Mouse (Mus musculus): Measurements from ENCODE around the gene Banf2. TPM values are rescaled to one million over a fixed set of nuclear protein-coding genes. Genes with fewer than 3 reads are reported as not detected.
A peak's percentile ranks its signal among the peaks of the same experiment; 100 is the strongest.

Banf2 gene
- total and polyA plus RNA-seq, 2 experiments = not detected

DNA sequence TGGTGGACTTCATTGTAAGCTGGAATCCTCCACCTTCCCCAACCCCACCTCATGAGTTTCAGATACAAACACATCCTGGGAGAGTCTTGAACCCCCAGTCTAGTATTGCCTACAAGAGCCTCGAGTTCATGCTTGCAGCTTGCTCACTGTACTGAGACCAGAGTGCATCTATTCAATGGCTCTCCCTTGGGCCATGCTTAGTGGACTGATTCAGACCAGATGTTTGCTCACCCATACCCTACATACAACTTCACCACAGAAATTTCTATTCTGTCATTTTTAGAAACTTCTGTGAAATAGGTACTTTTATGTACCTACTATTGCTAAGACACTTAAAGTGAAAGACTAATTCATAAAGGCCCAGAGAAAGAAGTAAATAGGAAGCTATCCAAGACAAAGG is 39.9 kb upstream of the Banf2 start:
- peaks cover 60% of the 10 kb centered on the region for H3K79me2 ChIP-seq (ENCODE audit: control insufficient read depth, insufficient read depth, low read length)
- no peak overlapping the region for H3K9ac ChIP-seq (ENCODE audit: low read depth, low read length)
- peaks cover 19% of the 10 kb centered on the region for H3K4me1 ChIP-seq (ENCODE audit: control insufficient read depth, insufficient read depth, low read length)
- 32% methylated on average over 1 of the region's 1 CpGs for WGBS
- peaks cover 2% of the 10 kb centered on the region; the same call in 1 of the 2 replicates for H3K36me3 ChIP-seq (ENCODE audit: control insufficient read depth, insufficient read depth, low read length)
- TF ChIP-seq CTCF (IDR thresholded peaks at IDR 0.05; ENCODE audit: low read depth, low read length) = no peak
- no peak for TF ChIP-seq POLR2A (IDR thresholded peaks at IDR 0.05; ENCODE audit: extremely low read depth, insufficient read depth, low read length)
- H3K27ac ChIP-seq (replicated peaks; ENCODE audit: insufficient read depth, low read depth, low read length) = no peak overlapping the region
- no peak for DNase-seq (ENCODE audit: extremely low read depth, low read depth, low spot score)
- no peak overlapping the region for H3K4me3 ChIP-seq (ENCODE audit: insufficient read depth, low read depth, low read length)
- no peaks in the 10 kb centered on the region for H3K27me3 ChIP-seq (ENCODE audit: control insufficient read depth, insufficient read depth, low read length)

DNA sequence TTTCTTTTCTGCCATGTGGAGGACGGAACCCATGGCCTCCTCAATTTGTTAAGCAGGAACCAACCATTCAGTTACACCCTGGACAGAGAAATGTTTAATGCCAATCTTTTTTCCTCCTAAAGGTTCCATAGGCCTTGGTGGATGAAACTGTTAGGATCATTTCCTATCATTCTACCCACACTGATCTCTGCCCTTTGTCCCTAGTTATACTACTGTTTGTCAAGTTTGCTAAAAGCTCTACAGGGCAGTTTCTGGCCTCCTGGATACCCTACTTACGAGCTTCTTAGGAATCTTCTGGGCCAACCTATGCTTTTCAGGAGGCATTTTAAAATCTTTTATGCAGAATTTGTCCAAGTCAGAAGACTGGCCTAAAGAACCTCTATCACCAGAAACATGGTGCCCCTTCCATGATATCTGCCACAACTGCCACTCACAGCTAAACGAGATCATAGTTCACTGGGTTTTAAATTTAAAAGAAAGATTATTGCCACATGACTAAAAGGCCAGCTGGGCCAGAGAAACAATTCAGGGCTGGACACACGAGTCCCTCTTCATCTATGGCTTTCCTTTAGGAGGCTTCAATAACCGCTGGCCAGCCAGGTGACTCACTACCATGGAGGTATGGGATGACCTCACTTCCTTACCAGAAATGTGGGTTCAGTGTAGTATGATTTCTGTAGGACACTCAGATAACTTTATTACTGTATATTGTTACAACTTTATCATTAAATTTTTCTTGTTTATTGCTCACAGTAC is 30.5 kb upstream of the Banf2 start:
- peak overlapping the region; percentile 52; the same call in 1 of the 2 replicates for H3K27ac ChIP-seq (replicated peaks; ENCODE audit: insufficient read depth, low read depth, low read length)
- H3K9ac ChIP-seq (ENCODE audit: low read depth, low read length) = no peak overlapping the region
- peaks cover 66% of the 10 kb centered on the region for H3K4me1 ChIP-seq (ENCODE audit: control insufficient read depth, insufficient read depth, low read length)
- no peak overlapping the region for H3K4me3 ChIP-seq (ENCODE audit: insufficient read depth, low read depth, low read length)
- H3K36me3 ChIP-seq (ENCODE audit: control insufficient read depth, insufficient read depth, low read length) = no peaks in the 10 kb centered on the region
- TF ChIP-seq POLR2A (IDR thresholded peaks at IDR 0.05; ENCODE audit: extremely low read depth, insufficient read depth, low read length) (no peak), CTCF (IDR thresholded peaks at IDR 0.05; ENCODE audit: low read depth, low read length) (no peak)
- no peaks in the 10 kb centered on the region for H3K27me3 ChIP-seq (ENCODE audit: control insufficient read depth, insufficient read depth, low read length)
- peak; percentile 76 for DNase-seq (ENCODE audit: extremely low read depth, low read depth, low spot score)
- 36% methylated on average over 5 of the region's 5 CpGs for WGBS
- peaks cover 56% of the 10 kb centered on the region for H3K79me2 ChIP-seq (ENCODE audit: control insufficient read depth, insufficient read depth, low read length)

- H3K27ac ChIP-seq (replicated peaks; ENCODE audit: insufficient read depth, low read depth, low read length) = no peak overlapping the region
- 7% methylated on average over 2 of the region's 2 CpGs for WGBS
- H3K4me3 ChIP-seq (ENCODE audit: insufficient read depth, low read depth, low read length) = no peak overlapping the region
- TF ChIP-seq POLR2A (IDR thresholded peaks at IDR 0.05; ENCODE audit: extremely low read depth, insufficient read depth, low read length) (no peak), CTCF (IDR thresholded peaks at IDR 0.05; ENCODE audit: low read depth, low read length) (no peak)
- no peaks in the 10 kb centered on the region for H3K27me3 ChIP-seq (ENCODE audit: control insufficient read depth, insufficient read depth, low read length)
- DNase-seq (ENCODE audit: extremely low read depth, low read depth, low spot score) = peak; percentile 70
- peaks cover 57% of the 10 kb centered on the region for H3K79me2 ChIP-seq (ENCODE audit: control insufficient read depth, insufficient read depth, low read length)
- no peak overlapping the region for H3K9ac ChIP-seq (ENCODE audit: low read depth, low read length)
- H3K4me1 ChIP-seq (ENCODE audit: control insufficient read depth, insufficient read depth, low read length) = peaks cover 74% of the 10 kb centered on the region
- peaks cover 2% of the 10 kb centered on the region; the same call in 1 of the 2 replicates for H3K36me3 ChIP-seq (ENCODE audit: control insufficient read depth, insufficient read depth, low read length)
Measured at GRCm38 (mm10) chr2:144003544-144003943, 29.3 kb upstream of the Banf2 start.

DNA sequence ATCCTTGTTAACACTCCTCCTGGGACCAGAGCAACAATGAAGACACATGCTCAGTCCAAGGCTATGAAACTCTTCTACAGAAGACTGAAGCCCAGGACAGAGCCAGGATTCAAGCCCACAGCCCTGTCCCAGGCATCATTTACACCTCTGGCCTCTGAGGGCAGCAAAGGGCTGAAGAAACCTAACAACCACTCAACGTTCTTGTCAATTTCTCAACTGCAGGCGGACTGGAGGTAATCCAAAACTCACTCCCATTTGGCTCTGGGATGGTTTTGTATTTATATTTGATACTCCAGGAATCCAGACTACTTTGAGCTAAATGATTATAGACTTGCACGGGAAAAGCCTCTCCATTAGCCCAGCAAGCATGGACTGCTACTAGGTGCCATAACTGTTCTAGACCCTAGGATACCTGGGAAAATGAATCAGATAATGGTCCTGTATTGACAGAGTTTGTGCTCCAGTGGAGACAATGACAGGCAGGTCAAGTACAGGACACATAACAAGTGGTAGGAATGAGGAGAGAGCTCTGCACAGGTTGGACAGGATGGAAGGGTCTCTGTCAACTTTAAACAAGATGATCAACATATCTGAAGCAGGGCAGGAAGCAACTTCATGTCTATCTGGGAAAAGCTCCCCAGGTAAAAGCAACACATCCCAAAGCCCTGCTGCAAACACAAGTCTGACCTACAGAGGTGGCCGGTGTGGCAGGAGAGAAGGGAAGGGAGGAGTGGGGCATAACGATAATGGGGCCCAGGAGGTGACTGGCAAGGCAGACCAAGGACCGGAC is 27.5 kb upstream of the Banf2 start:
- H3K4me1 ChIP-seq (ENCODE audit: control insufficient read depth, insufficient read depth, low read length) = peaks cover 67% of the 10 kb centered on the region
- H3K27ac ChIP-seq (replicated peaks; ENCODE audit: insufficient read depth, low read depth, low read length) = peak overlapping the region; percentile 43
- H3K9ac ChIP-seq (ENCODE audit: low read depth, low read length) = no peak overlapping the region

GRCm38 (mm10) chr2:144006686-144007085 is 26.2 kb upstream of the Banf2 start:
- Histone ChIP-seq H3K4me3 (ENCODE audit: insufficient read depth, low read depth, low read length) (no peak overlapping the region), H3K27ac (replicated peaks; ENCODE audit: insufficient read depth, low read depth, low read length) (no peak overlapping the region), H3K9ac (ENCODE audit: low read depth, low read length) (no peak overlapping the region), H3K79me2 (ENCODE audit: control insufficient read depth, insufficient read depth, low read length) (peaks cover 45% of the 10 kb centered on the region), H3K4me1 (ENCODE audit: control insufficient read depth, insufficient read depth, low read length) (peaks cover 62% of the 10 kb centered on the region), H3K36me3 (ENCODE audit: control insufficient read depth, insufficient read depth, low read length) (peaks cover 2% of the 10 kb centered on the region; the same call in 1 of the 2 replicates), H3K27me3 (ENCODE audit: control insufficient read depth, insufficient read depth, low read length) (no peaks in the 10 kb centered on the region)
- DNase-seq (ENCODE audit: extremely low read depth, low read depth, low spot score) = no peak
- TF ChIP-seq CTCF (IDR thresholded peaks at IDR 0.05; ENCODE audit: low read depth, low read length) = no peak
- no peak for TF ChIP-seq POLR2A (IDR thresholded peaks at IDR 0.05; ENCODE audit: extremely low read depth, insufficient read depth, low read length)
- 37% methylated on average over 6 of the region's 6 CpGs for WGBS

More for the DNA sequence above, 27.5 kb upstream of the Banf2 start:
- Histone ChIP-seq H3K4me3 (ENCODE audit: insufficient read depth, low read depth, low read length) (no peak overlapping the region), H3K79me2 (ENCODE audit: control insufficient read depth, insufficient read depth, low read length) (peaks cover 54% of the 10 kb centered on the region), H3K36me3 (ENCODE audit: control insufficient read depth, insufficient read depth, low read length) (peaks cover 2% of the 10 kb centered on the region; the same call in 1 of the 2 replicates), H3K27me3 (ENCODE audit: control insufficient read depth, insufficient read depth, low read length) (no peaks in the 10 kb centered on the region)
- TF ChIP-seq CTCF (IDR thresholded peaks at IDR 0.05; ENCODE audit: low read depth, low read length) = peak; percentile 33
- no peak for TF ChIP-seq POLR2A (IDR thresholded peaks at IDR 0.05; ENCODE audit: extremely low read depth, insufficient read depth, low read length)
- DNase-seq (ENCODE audit: extremely low read depth, low read depth, low spot score) = peak; percentile 87
- WGBS = 17% methylated on average over 6 of the region's 6 CpGs
